Mouse (Mus musculus) lung, postnatal 25 days (tissue): ENCODE results near the gene Pxdn.

Experiments used
- DNase-seq: peaks from one replicate; pipeline ENCODE4 v3.0.0; 2022; ENCODE audit warnings: low spot score

Gene Pxdn

DNA sequence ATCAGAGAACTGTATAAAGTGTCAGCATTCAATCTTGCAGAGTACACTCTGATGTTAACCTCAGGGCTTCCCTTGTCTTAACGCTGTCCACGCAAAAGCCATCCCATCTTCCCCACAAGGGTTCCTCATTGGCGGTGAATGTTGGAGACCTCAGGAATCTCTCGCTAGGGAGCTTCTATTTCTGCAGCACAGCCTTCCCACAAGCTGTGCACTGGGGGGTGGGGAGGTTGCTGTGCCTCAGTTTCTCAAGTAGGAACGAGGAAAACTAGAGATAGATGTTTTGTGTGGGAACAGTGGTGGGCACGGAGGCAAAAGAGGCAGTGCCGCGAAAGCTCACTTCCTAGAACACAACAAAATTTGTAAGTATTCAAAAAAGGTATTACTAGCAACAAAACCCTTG, at the start of gene Pxdn:
Gene Pxdn, plus strand, starts transcription at position 301 of the 400 bp plus-strand sequence.
- DNase-seq: no peak

GRCm38 (mm10) chr12:29894669-29895068, 42.7 kb upstream of the Pxdn start:
- peak; percentile 19 for DNase-seq

- no peak for DNase-seq
Observed at GRCm38 (mm10) chr12:29897533-29898085, 39.8 kb upstream of the Pxdn start.

- DNase-seq: peak; percentile 32
Observed at GRCm38 (mm10) chr12:29904101-29904874, 33.1 kb upstream of the Pxdn start.

DNA sequence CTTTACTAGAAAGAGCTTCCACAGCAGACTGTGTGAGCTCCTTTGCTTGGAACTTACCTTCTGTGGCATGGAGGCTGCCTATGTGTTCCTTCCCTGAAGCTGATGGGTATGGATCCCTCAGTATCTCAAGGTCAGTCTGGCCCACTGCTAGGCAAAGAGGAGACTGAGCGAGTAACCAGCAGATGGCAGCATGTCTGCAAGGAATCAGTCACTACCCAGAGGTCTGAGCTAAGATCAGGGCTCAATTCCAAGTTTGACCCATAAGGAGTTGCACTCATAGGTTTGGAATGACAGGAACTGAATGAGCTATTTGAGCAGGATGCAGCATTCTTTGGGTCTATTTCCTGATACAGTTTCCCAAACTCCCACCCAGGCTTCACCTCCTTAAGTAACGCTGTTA, 30.4 kb upstream of the Pxdn start:
- DNase-seq: peak; percentile 88

DNA sequence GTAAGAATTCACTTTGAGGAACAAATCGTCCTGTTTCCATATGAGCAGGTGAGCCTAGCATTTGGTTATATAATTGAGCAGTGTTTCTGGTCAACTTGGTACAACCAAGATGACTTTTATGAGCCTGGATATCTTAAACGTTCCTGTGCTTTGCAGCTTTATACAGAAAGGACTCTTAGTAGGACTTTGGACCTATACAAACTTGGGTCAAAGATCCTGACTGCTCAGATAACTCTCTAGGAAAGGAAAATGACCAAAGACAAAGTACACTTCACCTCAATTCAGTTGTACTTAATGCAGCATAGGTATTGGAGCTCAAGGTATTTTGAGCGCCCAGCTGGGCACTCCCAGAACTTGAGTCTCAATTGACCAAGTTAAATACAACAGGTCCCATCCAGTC, 21.3 kb upstream of the Pxdn start:
- no peak for DNase-seq

DNA sequence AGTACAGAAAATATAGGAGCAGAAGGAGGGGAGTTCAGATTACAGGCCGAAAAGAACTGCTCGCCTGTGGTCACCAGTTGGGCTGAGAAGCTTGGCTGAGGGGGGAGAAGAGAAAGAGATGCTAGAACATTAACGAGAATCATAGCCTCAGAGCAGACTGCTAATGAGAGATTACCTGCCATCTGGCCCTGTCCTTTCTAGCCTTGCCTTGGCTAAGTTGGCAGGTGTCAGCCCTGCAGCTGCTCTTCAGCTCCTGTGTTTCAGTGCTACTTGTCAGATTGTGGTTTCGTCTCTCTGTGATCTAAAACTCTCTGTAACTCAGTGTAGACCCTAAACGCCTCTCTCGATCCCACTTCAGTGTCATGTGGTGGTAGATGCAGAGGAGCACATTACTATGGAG, 20.6 kb upstream of the Pxdn start:
- DNase-seq: no peak

GRCm38 (mm10) chr12:29920298-29920697, 17.1 kb upstream of the Pxdn start:
- DNase-seq: no peak

GRCm38 (mm10) chr12:29921481-29921880, 15.9 kb upstream of the Pxdn start:
- no peak for DNase-seq

GRCm38 (mm10) chr12:29926896-29927295, 10.5 kb upstream of the Pxdn start:
- peak; percentile 59 for DNase-seq

DNA sequence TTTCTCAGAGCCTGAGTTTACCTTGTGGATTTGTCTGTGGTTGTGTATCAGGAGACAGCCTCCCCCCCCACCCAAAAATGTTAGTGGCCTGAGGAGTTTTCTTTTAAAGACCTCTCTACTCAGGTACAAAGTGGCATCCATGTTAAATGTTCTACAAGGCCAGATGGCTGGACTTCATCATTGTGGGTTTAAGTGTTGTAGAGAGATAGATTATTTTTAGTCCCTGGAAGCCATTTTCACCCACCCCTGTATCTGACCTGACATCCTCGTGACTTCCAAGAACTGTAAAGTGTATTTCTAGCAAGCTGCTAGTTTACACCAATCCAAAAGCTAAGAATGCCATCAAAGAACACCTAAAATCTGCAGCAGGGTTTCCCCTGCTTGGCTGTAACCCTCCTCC, 6.8 kb upstream of the Pxdn start:
- no peak for DNase-seq

DNA sequence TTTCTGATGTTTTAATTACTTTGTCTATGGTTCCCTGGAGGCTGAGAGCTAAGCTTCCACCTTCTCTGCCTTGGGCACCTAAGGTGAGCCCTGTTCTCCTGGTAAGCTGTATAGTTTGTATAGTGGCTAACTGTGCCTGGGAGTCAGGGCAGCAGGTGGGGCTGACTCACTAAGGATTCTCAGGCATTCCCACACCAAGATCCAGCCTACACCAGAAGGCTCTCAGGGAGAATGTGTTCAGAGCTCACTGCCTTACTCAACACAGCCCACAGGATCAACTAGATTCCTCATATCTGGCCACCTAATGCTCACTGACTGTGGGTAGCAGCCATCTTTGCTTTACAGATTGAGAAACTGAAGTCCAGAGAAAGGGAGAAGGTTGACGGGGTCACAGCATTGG, 4.5 kb upstream of the Pxdn start:
- no peak for DNase-seq

- no peak for DNase-seq
Observed at GRCm38 (mm10) chr12:29933501-29933900, 3.9 kb upstream of the Pxdn start.

DNA sequence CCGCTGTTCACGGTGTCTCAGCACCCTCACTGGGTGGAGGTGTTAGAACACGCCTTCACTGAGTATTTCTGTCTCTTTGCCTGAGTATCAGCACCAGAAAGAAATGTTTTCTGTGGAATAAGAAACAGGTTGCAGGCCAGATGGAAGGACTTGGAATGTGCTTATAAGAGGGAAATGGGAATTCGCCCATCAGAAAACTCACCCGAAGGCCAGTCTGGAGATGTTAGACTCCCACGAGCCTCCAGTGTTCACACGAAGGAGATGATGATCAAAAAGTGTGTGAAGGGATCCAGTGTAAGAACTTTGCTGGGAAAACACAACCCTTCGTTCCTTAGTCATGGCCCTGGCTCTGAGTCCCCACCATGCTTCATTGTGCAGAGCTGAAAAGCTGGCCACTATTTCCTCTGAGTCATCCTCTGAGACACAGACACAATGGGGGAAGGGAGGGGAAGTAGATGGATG, 3.3 kb upstream of the Pxdn start:
- no peak for DNase-seq

- peak; percentile 43 for DNase-seq
Observed at GRCm38 (mm10) chr12:29937851-29938375, 505 bp downstream of the Pxdn start.

GRCm38 (mm10) chr12:29938376-29939041, 1.1 kb downstream of the Pxdn start:
- peak; percentile 65 for DNase-seq

DNA sequence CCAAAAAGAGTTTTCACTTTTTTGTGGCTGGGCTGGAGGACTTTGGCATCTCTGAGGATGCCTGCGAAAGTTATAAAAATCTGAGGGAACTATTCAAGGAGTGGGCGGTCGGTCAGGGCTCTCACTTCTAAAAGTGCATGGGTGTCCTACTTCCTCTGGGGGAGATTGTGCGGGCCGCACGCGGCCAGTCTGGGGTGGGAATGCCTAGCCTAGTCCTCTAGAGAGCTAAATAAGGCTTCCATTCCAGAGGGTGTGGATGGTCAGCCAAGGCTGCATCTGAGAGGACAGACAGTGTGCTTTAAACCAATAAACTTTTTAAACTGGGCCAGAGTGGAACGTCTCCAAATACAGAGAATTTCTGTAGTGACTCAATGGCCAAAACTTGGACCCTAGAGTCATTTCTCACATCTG, 1.9 kb downstream of the Pxdn start:
- no peak for DNase-seq

DNA sequence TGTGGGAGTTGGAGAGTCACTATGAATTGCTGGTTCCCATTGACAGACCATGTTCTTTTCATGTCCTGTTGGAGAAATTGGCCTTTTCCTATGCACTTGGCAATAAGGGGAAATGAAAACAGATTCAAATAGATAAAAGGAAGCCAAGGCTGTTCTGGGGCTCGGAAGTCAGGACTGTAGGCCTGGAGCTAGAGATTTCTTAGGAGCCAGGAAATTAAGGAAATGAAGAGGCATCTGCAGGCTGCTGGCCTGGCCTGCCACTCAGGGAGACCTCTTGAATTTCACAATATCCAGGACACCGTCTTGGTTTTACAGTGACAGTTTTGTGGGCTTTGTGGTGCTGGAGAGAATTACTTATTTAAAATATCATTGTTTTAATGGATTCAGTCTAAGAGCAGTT, 5.0 kb downstream of the Pxdn start:
- no peak for DNase-seq

DNA sequence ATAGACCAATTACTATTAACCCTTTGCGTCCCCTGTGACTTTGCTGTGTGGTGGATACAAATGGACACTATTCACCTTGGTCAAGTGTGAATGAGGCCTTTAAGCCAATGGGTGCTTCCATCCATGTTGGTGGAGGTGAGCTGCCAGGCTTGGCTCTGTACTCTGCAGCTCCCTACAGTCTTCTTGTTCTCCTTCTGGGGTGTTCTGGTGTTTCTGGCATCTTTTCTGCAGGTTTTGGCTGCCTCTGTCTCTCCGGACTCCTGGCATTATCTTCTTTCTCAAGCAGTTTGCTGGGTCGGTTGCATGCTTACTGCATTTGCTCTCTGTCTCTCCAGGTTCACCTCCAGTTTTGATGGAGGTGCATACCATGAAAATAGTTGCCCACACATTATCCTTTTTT, 7.2 kb downstream of the Pxdn start:
- DNase-seq: no peak

GRCm38 (mm10) chr12:29945182-29945743, 7.9 kb downstream of the Pxdn start:
- no peak for DNase-seq

DNA sequence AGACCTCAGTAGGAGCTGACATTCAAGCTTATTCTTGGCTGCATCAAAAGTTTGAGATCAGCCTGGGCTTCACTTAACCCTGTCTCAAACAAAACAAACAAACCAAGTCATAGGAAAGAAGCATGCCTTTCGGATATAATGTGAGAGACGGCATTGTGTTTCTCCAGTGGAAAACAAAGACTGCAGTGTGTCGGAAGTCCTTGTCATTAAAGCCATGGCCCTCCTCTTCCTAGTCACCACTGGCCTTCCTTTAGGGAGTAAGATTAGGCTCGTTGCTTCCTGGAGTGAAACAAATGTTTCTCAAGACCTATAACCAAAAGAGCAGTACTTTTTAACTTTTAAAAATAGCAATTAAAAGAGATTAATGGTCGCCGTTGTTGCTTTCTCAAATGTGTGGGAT, 13.6 kb downstream of the Pxdn start:
- DNase-seq: peak; percentile 42

GRCm38 (mm10) chr12:29951485-29951884, 14.1 kb downstream of the Pxdn start:
- DNase-seq: no peak

GRCm38 (mm10) chr12:29952102-29952501, 14.7 kb downstream of the Pxdn start:
- DNase-seq: peak; percentile 55
